Mouse (Mus musculus) kidney, adult 2 months (tissue): ENCODE data around the gene Ap3s2.

Experiments used
- CTCF ChIP-seq: fragments of 200-500 bp; conservative IDR thresholded peaks from 2 replicates; pipeline ENCODE4 v1.5.1; 2011; ENCODE audit warnings: low read depth, mild to moderate bottlenecking, control low read depth, low read length, moderate library complexity, mixed read lengths; ENCODE audit not compliant: insufficient read depth, insufficient read length
- POLR2A ChIP-seq: fragments of 200-500 bp; IDR thresholded peaks from one replicate; pipeline ENCODE4 v1.6.1; 2011; ENCODE audit warnings: low read depth, low read length, control low read depth

GRCm38 (mm10) chr7:79831145-79831544 is 89.3 kb downstream of the Ap3s2 start:
- no peak for TF ChIP-seq CTCF
- TF ChIP-seq POLR2A: no peak
